Comparison of ENCODE assay signal across 10 mouse cellular contexts in genomic region chr10:93830931-93831729, GRCm38 (mm10). TPM values are rescaled to one million over a fixed set of nuclear protein-coding genes. Genes with fewer than 3 reads are reported as not detected.
DNase-seq lines count a peak whose midpoint lies in the region; ATAC-seq lines count a peak whose summit lies in the region.
"Had no signal": no experiment of that assay in that cellular context is flagged by ENCODE, and none has a peak within 500 bp of the region (broad histone marks: within the 10 kb centered on the region; RNA-seq: fewer than 3 reads in every experiment).

Gene Usp44 (plus strand): TSS chr10:93831555.

- 18% methylated on average over 22 of the region's 22 CpGs for WGBS in heart, embryonic 16.5 days
- WGBS in forebrain, embryonic 13.5 days = 7% methylated on average over 22 of the region's 22 CpGs
- 23% methylated on average over 22 of the region's 22 CpGs for whole genome bisulfite sequencing in liver, embryonic 12.5 days (ENCODE audit: insufficient replicate concordance)

- H3K36me3 ChIP-seq in heart, embryonic 16.5 days (ENCODE audit: control insufficient read depth, insufficient read depth) = no peaks in the 10 kb centered on the region
- H3K36me3 ChIP-seq in forebrain, embryonic 13.5 days (ENCODE audit: poor library complexity, severe bottlenecking) = no peaks in the 10 kb centered on the region
- no peaks in the 10 kb centered on the region for H3K36me3 ChIP-seq in liver, embryonic 12.5 days

- no peak within 1 kb of the TSS for H3K9ac ChIP-seq in heart, embryonic 16.5 days (ENCODE audit: low read length)
- H3K9ac ChIP-seq in forebrain, embryonic 13.5 days = no peak within 1 kb of the TSS
- H3K9ac ChIP-seq in liver, embryonic 12.5 days = peak within 1 kb of the TSS; percentile 65

- ATAC-seq in heart, embryonic 16.5 days (replicated peaks; ENCODE audit: extremely low read depth, insufficient read depth, low FRiP score) = no peak
- no peak for ATAC-seq in forebrain, embryonic 13.5 days
- ATAC-seq in liver, embryonic 12.5 days = no peak

- peak within 1 kb of the TSS; percentile 27 for H3K4me3 ChIP-seq in heart, embryonic 16.5 days (ENCODE audit: low read length)
- H3K4me3 ChIP-seq in forebrain, embryonic 13.5 days = peak within 1 kb of the TSS; percentile 9; the same call in 1 of the 2 replicates
- peak within 1 kb of the TSS; percentile 51 for H3K4me3 ChIP-seq in liver, embryonic 12.5 days

- DNase-seq in heart, postnatal 4 days = no peak
- DNase-seq in MN1 (ENCODE audit: low spot score) = peak; percentile 54
- DNase-seq in urinary bladder, postnatal 25 days (ENCODE audit: low spot score) = no peak
- no peak for DNase-seq in layer of hippocampus, postnatal 36 days
- DNase-seq in spleen, postnatal 10 days (ENCODE audit: low spot score in 2 of 2) = no peak
- DNase-seq: thymus, postnatal 36 days had no signal

- H3K4me1 ChIP-seq in heart, embryonic 16.5 days (ENCODE audit: control insufficient read depth, insufficient read depth, low read length) = 0 out of 2 replicates have a peak, but pooled peaks cover 6% of the 10 kb centered on the region
- H3K4me1 ChIP-seq in forebrain, embryonic 13.5 days = peaks cover 26% of the 10 kb centered on the region
- peaks cover 58% of the 10 kb centered on the region for H3K4me1 ChIP-seq in liver, embryonic 12.5 days

- H3K27me3 ChIP-seq in heart, embryonic 16.5 days (ENCODE audit: control insufficient read depth, insufficient read depth, low read length) = peaks cover 38% of the 10 kb centered on the region
- peaks cover 56% of the 10 kb centered on the region for H3K27me3 ChIP-seq in forebrain, embryonic 13.5 days
- peaks cover 63% of the 10 kb centered on the region for H3K27me3 ChIP-seq in liver, embryonic 12.5 days (replicated peaks)

- no peaks in the 10 kb centered on the region for H3K9me3 ChIP-seq in heart, embryonic 16.5 days (replicated peaks; ENCODE audit: control insufficient read depth, low read length)
- no peaks in the 10 kb centered on the region for H3K9me3 ChIP-seq in forebrain, embryonic 13.5 days (replicated peaks)
- H3K9me3 ChIP-seq in liver, embryonic 12.5 days (replicated peaks) = no peaks in the 10 kb centered on the region

- H3K4me2 ChIP-seq in heart, embryonic 16.5 days (ENCODE audit: low read depth, low read length) = peak within 1 kb of the TSS; percentile 43
- peak within 1 kb of the TSS; percentile 37 for H3K4me2 ChIP-seq in forebrain, embryonic 13.5 days
- H3K4me2 ChIP-seq in liver, embryonic 12.5 days = peak within 1 kb of the TSS; percentile 98

- no peak within 1 kb of the TSS for H3K27ac ChIP-seq in heart, embryonic 16.5 days (ENCODE audit: low read length)
- no peak within 1 kb of the TSS for H3K27ac ChIP-seq in forebrain, embryonic 13.5 days
- H3K27ac ChIP-seq in liver, embryonic 12.5 days = peak within 1 kb of the TSS; percentile 45

RNA-seq across cellular contexts. Expression of gene Usp44, which starts in this region (rescaled TPM):
- polyA plus RNA-seq in heart, embryonic 16.5 days (2015; fragmentation: Nextera tagmentation; extraction: Ambion mirVana) = 0.20 and 0.47 TPM in 2 replicates
- total RNA-seq in heart, postnatal 4 days (2021) = under 1 TPM in 1 of 2 experiments, not detected in 1; 0.11 TPM
- 3.0 and 4.1 TPM in 2 replicates for polyA plus RNA-seq in forebrain, embryonic 13.5 days (2015; fragmentation: Nextera tagmentation; extraction: Ambion mirVana)
- 5.5 and 5.8 TPM in 2 replicates for polyA plus RNA-seq in liver, embryonic 12.5 days (2016; fragmentation: Nextera tagmentation; extraction: Ambion mirVana)
- total RNA-seq in layer of hippocampus, postnatal 36 days (2021) = not detected
- total RNA-seq: layer of hippocampus, postnatal 25 days had no signal

Comparison
In these comparisons a context has a peak if more than half of its experiments do, and no peak if none do; other contexts are left out.
1. H3K4me2 ChIP-seq: peak in every context shown above with its lines; median percentile 98 in liver, embryonic 12.5 days; 43 in heart, embryonic 16.5 days; 37 in forebrain, embryonic 13.5 days.